Mouse (Mus musculus): ENCODE measurements around the gene Mier1.

The Mier1 gene

GRCm38 (mm10) chr4:103171256-103171655, 57.1 kb downstream of the Mier1 start:
- DNase-seq: no peak

GRCm38 (mm10) chr4:103173507-103173906, 59.3 kb downstream of the Mier1 start:
- DNase-seq: peak; percentile 4

GRCm38 (mm10) chr4:103174001-103174400, 59.8 kb downstream of the Mier1 start:
- DNase-seq: peak; percentile 67

GRCm38 (mm10) chr4:103177681-103178080, 63.5 kb downstream of the Mier1 start:
- no peak for DNase-seq

- DNase-seq: peak; percentile 10
Measured at GRCm38 (mm10) chr4:103178635-103179318, 64.6 kb downstream of the Mier1 start.

- peak; percentile 8 for DNase-seq
Measured at GRCm38 (mm10) chr4:103179581-103179980, 65.4 kb downstream of the Mier1 start.

GRCm38 (mm10) chr4:103180300-103180888, 66.2 kb downstream of the Mier1 start:
- DNase-seq: peak; percentile 61

GRCm38 (mm10) chr4:103188786-103189640, 74.8 kb downstream of the Mier1 start:
- no peak for DNase-seq

- no peak for DNase-seq
Measured at GRCm38 (mm10) chr4:103192421-103192820, 78.2 kb downstream of the Mier1 start.

- no peak for DNase-seq
Measured at GRCm38 (mm10) chr4:103197401-103197800, 83.2 kb downstream of the Mier1 start.

- no peak for DNase-seq
Measured at GRCm38 (mm10) chr4:103199086-103199485, 84.9 kb downstream of the Mier1 start.

- no peak for DNase-seq
Measured at GRCm38 (mm10) chr4:103200046-103200445, 85.9 kb downstream of the Mier1 start.

GRCm38 (mm10) chr4:103203646-103204045, 89.5 kb downstream of the Mier1 start:
- DNase-seq: no peak

GRCm38 (mm10) chr4:103208553-103208952, 94.4 kb downstream of the Mier1 start:
- no peak for DNase-seq

GRCm38 (mm10) chr4:103213859-103214497, 99.8 kb downstream of the Mier1 start:
- DNase-seq: peak; percentile 14

- peak; percentile 87 for DNase-seq
Measured at GRCm38 (mm10) chr4:103214498-103214924, 100.3 kb downstream of the Mier1 start.
